ENCODE assay signal across 14 mouse cellular contexts in the genomic region with DNA sequence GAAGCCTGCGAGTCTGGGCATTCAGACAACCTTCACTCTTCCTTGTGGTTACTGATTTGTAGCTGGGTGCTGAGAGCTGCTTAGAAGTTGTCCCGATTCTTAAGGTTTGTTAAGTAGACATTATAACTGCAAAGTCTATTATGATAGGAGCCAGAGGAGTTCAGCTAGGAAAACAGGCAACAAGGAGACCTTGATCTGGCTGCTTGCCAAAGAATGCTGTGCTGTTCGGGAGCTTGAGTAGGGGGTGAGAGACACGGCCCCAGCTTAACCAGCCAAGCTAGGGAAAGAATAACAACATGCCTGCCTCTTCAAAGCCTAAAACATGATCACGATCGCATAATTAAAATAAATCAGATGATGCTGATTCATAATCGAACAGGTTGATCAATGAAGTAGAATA. TPM values are rescaled to one million over a fixed set of nuclear protein-coding genes. Genes with fewer than 3 reads are reported as not detected.
DNase-seq lines count a peak whose midpoint lies in the region; ATAC-seq lines count a peak whose summit lies in the region.
"Had no signal": no experiment of that assay in that cellular context is flagged by ENCODE, and none has a peak within 500 bp of the region (broad histone marks: within the 10 kb centered on the region; RNA-seq: fewer than 3 reads in every experiment).

No protein-coding gene starts in this region.

- H3K4me2 ChIP-seq in heart, embryonic 12.5 days: peak overlapping the region; percentile 27
- H3K4me2 ChIP-seq in embryonic facial prominence, embryonic 14.5 days (ENCODE audit: low read depth, low read length): no peak overlapping the region
- H3K4me2 ChIP-seq: liver, embryonic 13.5 days; neural tube, embryonic 13.5 days had no signal

- H3K36me3 ChIP-seq in heart, embryonic 12.5 days: no peaks in the 10 kb centered on the region
- H3K36me3 ChIP-seq in embryonic facial prominence, embryonic 14.5 days (ENCODE audit: control insufficient read depth, insufficient read depth, low read length): no peaks in the 10 kb centered on the region
- H3K36me3 ChIP-seq: liver, embryonic 13.5 days; neural tube, embryonic 13.5 days had no signal

- ATAC-seq in heart, embryonic 12.5 days (ENCODE audit: insufficient number of reproducible peaks, low FRiP score): no peak
- no peak for ATAC-seq in embryonic facial prominence, embryonic 14.5 days (ENCODE audit: low read depth)

- H3K27me3 ChIP-seq in heart, embryonic 12.5 days (replicated peaks): no peaks in the 10 kb centered on the region
- H3K27me3 ChIP-seq in embryonic facial prominence, embryonic 14.5 days (replicated peaks; ENCODE audit: control insufficient read depth, insufficient read depth, low read length): no peaks in the 10 kb centered on the region
- H3K27me3 ChIP-seq: liver, embryonic 13.5 days had no signal

- no peak overlapping the region for H3K4me3 ChIP-seq in heart, embryonic 12.5 days
- H3K4me3 ChIP-seq in embryonic facial prominence, embryonic 14.5 days (ENCODE audit: low read depth, low read length): no peak overlapping the region
- H3K4me3 ChIP-seq: liver, embryonic 13.5 days; neural tube, embryonic 13.5 days had no signal

- peaks cover 30% of the 10 kb centered on the region for H3K4me1 ChIP-seq in heart, embryonic 12.5 days (replicated peaks)
- peaks cover 17% of the 10 kb centered on the region for H3K4me1 ChIP-seq in embryonic facial prominence, embryonic 14.5 days (ENCODE audit: control insufficient read depth, insufficient read depth, low read length)
- H3K4me1 ChIP-seq: liver, embryonic 13.5 days had no signal

- H3K9ac ChIP-seq in heart, embryonic 12.5 days: no peak overlapping the region
- no peak overlapping the region for H3K9ac ChIP-seq in embryonic facial prominence, embryonic 14.5 days (ENCODE audit: low read depth, low read length)
- H3K9ac ChIP-seq: liver, embryonic 13.5 days; neural tube, embryonic 13.5 days had no signal

- 37% methylated on average over 7 of the region's 7 CpGs for WGBS in heart, embryonic 12.5 days
- WGBS in embryonic facial prominence, embryonic 14.5 days: 51% methylated on average over 7 of the region's 7 CpGs

- DNase-seq in heart, adult 11 months: no peak
- peak; percentile 12 for DNase-seq in kidney, postnatal 10 days
- no peak for DNase-seq in kidney, adult 9 months
- peak; percentile 3 for DNase-seq in NIH3T3 (ENCODE audit: low read depth)
- peak; percentile 59 for DNase-seq in embryonic facial prominence, embryonic 14.5 days (ENCODE audit: low spot score)
- DNase-seq in gastrocnemius, adult 18-20 months (ENCODE audit: low spot score): no peak
- DNase-seq: cerebellum, postnatal 36 days; gastrocnemius, postnatal 36 days; layer of hippocampus, postnatal 36 days; liver, embryonic 13.5 days had no signal

- no peaks in the 10 kb centered on the region for H3K9me3 ChIP-seq in heart, embryonic 12.5 days (replicated peaks)
- H3K9me3 ChIP-seq in embryonic facial prominence, embryonic 14.5 days (ENCODE audit: control insufficient read depth, low read length): no peaks in the 10 kb centered on the region
- H3K9me3 ChIP-seq: liver, embryonic 13.5 days; neural tube, embryonic 13.5 days had no signal

- no peak overlapping the region for H3K27ac ChIP-seq in heart, embryonic 12.5 days (ENCODE audit: poor library complexity, severe bottlenecking)
- H3K27ac ChIP-seq in embryonic facial prominence, embryonic 14.5 days (replicated peaks; ENCODE audit: low read depth, low read length): no peak overlapping the region
- H3K27ac ChIP-seq: liver, embryonic 13.5 days; neural tube, embryonic 13.5 days had no signal

RNA-seq across cellular contexts. Expression of gene Brinp2, which starts 59.1 kb away (rescaled TPM):
- polyA plus RNA-seq in heart, embryonic 12.5 days (2016; fragmentation: Nextera tagmentation; extraction: Ambion mirVana): 0.78 and 1.0 TPM in 2 replicates
- 1.0 and 1.7 TPM in 2 replicates for polyA plus RNA-seq in embryonic facial prominence, embryonic 14.5 days (2014; fragmentation: Nextera tagmentation; extraction: Ambion mirVana)
- total RNA-seq in gastrocnemius, adult 18-20 months (2021): under 1 TPM; 0.11 to 0.45 TPM
- total RNA-seq: hematopoietic stem cell, adult 5-6 weeks; megakaryocyte progenitor cell, adult 5-6 weeks had no signal

Comparison
In these comparisons a context has a peak if more than half of its experiments do, and no peak if none do; other contexts are left out.
1. DNase-seq: peak in kidney, postnatal 10 days (single experiment), NIH3T3 (single experiment) and embryonic facial prominence, embryonic 14.5 days (single experiment); none in heart, adult 11 months (single experiment), kidney, adult 9 months (single experiment) and gastrocnemius, adult 18-20 months (single experiment).